Mouse (Mus musculus): ENCODE data around the gene Ptpn3. TPM values are rescaled to one million over a fixed set of nuclear protein-coding genes. Genes with fewer than 3 reads are reported as not detected.

The Ptpn3 gene
- polyA plus RNA-seq, 1 experiment from 2014 or later, result 9.7 TPM

- no peak overlapping the region for H3K4me2 ChIP-seq (ENCODE audit: low read length)
- ATAC-seq (replicated peaks; ENCODE audit: low FRiP score, low TSS enrichment, low read depth) (no peak), DNase-seq (ENCODE audit: low spot score) (no peak)
- H3K9ac ChIP-seq (ENCODE audit: low read length), result no peak overlapping the region
- no peaks in the 10 kb centered on the region for H3K27me3 ChIP-seq (replicated peaks; ENCODE audit: control insufficient read depth, insufficient read depth, low read length)
- no peak overlapping the region for H3K4me3 ChIP-seq (ENCODE audit: low read depth, low read length)
- H3K9me3 ChIP-seq (ENCODE audit: control insufficient read depth, low read length), result no peaks in the 10 kb centered on the region
- H3K27ac ChIP-seq (ENCODE audit: low read depth), result no peak overlapping the region
- H3K4me1 ChIP-seq (replicated peaks; ENCODE audit: control insufficient read depth, insufficient read depth, low read length), result 0 out of 2 replicates have a peak, but pooled peaks cover 3% of the 10 kb centered on the region
- H3K36me3 ChIP-seq (ENCODE audit: control insufficient read depth, insufficient read depth, low read length), result no peaks in the 10 kb centered on the region
- WGBS, result 84% methylated on average over 2 of the region's 2 CpGs
These were observed 16.4 kb downstream of the Ptpn3 start for GRCm38 (mm10) chr4:57285251-57285650.

- no peaks in the 10 kb centered on the region for H3K36me3 ChIP-seq (ENCODE audit: control insufficient read depth, insufficient read depth, low read length)
- H3K4me2 ChIP-seq (ENCODE audit: low read length), result no peak overlapping the region
- H3K9ac ChIP-seq (ENCODE audit: low read length), result no peak overlapping the region
- H3K9me3 ChIP-seq (ENCODE audit: control insufficient read depth, low read length), result no peaks in the 10 kb centered on the region
- no peak; the same call in 1 of the 2 replicates for ATAC-seq (replicated peaks; ENCODE audit: low FRiP score, low TSS enrichment, low read depth)
- DNase-seq (ENCODE audit: low spot score), result no peak
- H3K4me3 ChIP-seq (ENCODE audit: low read depth, low read length), result no peak overlapping the region
- peaks cover 14% of the 10 kb centered on the region for H3K4me1 ChIP-seq (replicated peaks; ENCODE audit: control insufficient read depth, insufficient read depth, low read length)
- peak overlapping the region; percentile 62 for H3K27ac ChIP-seq (ENCODE audit: low read depth)
- H3K27me3 ChIP-seq (replicated peaks; ENCODE audit: control insufficient read depth, insufficient read depth, low read length), result no peaks in the 10 kb centered on the region
- 66% methylated on average over 3 of the region's 3 CpGs for WGBS
These were observed 18.4 kb downstream of the Ptpn3 start for GRCm38 (mm10) chr4:57283189-57283588.

- H3K27me3 ChIP-seq (replicated peaks; ENCODE audit: control insufficient read depth, insufficient read depth, low read length), result no peaks in the 10 kb centered on the region
- H3K36me3 ChIP-seq (ENCODE audit: control insufficient read depth, insufficient read depth, low read length), result no peaks in the 10 kb centered on the region
- peak overlapping the region; percentile 5; the same call in 1 of the 2 replicates for H3K4me2 ChIP-seq (ENCODE audit: low read length)
- no peak for DNase-seq (ENCODE audit: low spot score)
- H3K9me3 ChIP-seq (ENCODE audit: control insufficient read depth, low read length), result no peaks in the 10 kb centered on the region
- H3K4me3 ChIP-seq (ENCODE audit: low read depth, low read length), result no peak overlapping the region
- ATAC-seq (replicated peaks; ENCODE audit: low FRiP score, low TSS enrichment, low read depth), result peak; percentile 61
- no peak overlapping the region for H3K9ac ChIP-seq (ENCODE audit: low read length)
- WGBS, result 75% methylated on average over 6 of the region's 6 CpGs
- peaks cover 14% of the 10 kb centered on the region for H3K4me1 ChIP-seq (replicated peaks; ENCODE audit: control insufficient read depth, insufficient read depth, low read length)
- peak overlapping the region; percentile 62 for H3K27ac ChIP-seq (ENCODE audit: low read depth)
These were observed 19.0 kb downstream of the Ptpn3 start for GRCm38 (mm10) chr4:57282630-57283029.

- ATAC-seq (replicated peaks; ENCODE audit: low FRiP score, low TSS enrichment, low read depth) (peak; percentile 77), DNase-seq (ENCODE audit: low spot score) (no peak)
- Histone ChIP-seq H3K9me3 (ENCODE audit: control insufficient read depth, low read length) (no peaks in the 10 kb centered on the region), H3K4me1 (replicated peaks; ENCODE audit: control insufficient read depth, insufficient read depth, low read length) (peaks cover 14% of the 10 kb centered on the region), H3K36me3 (ENCODE audit: control insufficient read depth, insufficient read depth, low read length) (no peaks in the 10 kb centered on the region), H3K4me2 (ENCODE audit: low read length) (peak overlapping the region; percentile 5; the same call in 1 of the 2 replicates), H3K4me3 (ENCODE audit: low read depth, low read length) (no peak overlapping the region), H3K27ac (ENCODE audit: low read depth) (peak overlapping the region; percentile 62), H3K9ac (ENCODE audit: low read length) (no peak overlapping the region), H3K27me3 (replicated peaks; ENCODE audit: control insufficient read depth, insufficient read depth, low read length) (no peaks in the 10 kb centered on the region)
- 74% methylated on average over 5 of the region's 5 CpGs for WGBS
These were observed 19.5 kb downstream of the Ptpn3 start for GRCm38 (mm10) chr4:57282179-57282578.

GRCm38 (mm10) chr4:57280888-57281287, 20.7 kb downstream of the Ptpn3 start:
- Histone ChIP-seq H3K27me3 (replicated peaks; ENCODE audit: control insufficient read depth, insufficient read depth, low read length) (no peaks in the 10 kb centered on the region), H3K4me2 (ENCODE audit: low read length) (no peak overlapping the region), H3K9ac (ENCODE audit: low read length) (no peak overlapping the region), H3K4me3 (ENCODE audit: low read depth, low read length) (no peak overlapping the region), H3K27ac (ENCODE audit: low read depth) (no peak overlapping the region), H3K4me1 (replicated peaks; ENCODE audit: control insufficient read depth, insufficient read depth, low read length) (peaks cover 18% of the 10 kb centered on the region), H3K36me3 (ENCODE audit: control insufficient read depth, insufficient read depth, low read length) (no peaks in the 10 kb centered on the region), H3K9me3 (ENCODE audit: control insufficient read depth, low read length) (no peaks in the 10 kb centered on the region)
- DNase-seq (ENCODE audit: low spot score), result no peak
- WGBS, result 82% methylated on average over 5 of the region's 5 CpGs
- no peak for ATAC-seq (replicated peaks; ENCODE audit: low FRiP score, low TSS enrichment, low read depth)

GRCm38 (mm10) chr4:57279229-57279628, 22.4 kb downstream of the Ptpn3 start:
- Histone ChIP-seq H3K4me1 (replicated peaks; ENCODE audit: control insufficient read depth, insufficient read depth, low read length) (peaks cover 24% of the 10 kb centered on the region), H3K27ac (ENCODE audit: low read depth) (no peak overlapping the region), H3K9ac (ENCODE audit: low read length) (no peak overlapping the region), H3K9me3 (ENCODE audit: control insufficient read depth, low read length) (no peaks in the 10 kb centered on the region), H3K36me3 (ENCODE audit: control insufficient read depth, insufficient read depth, low read length) (no peaks in the 10 kb centered on the region), H3K4me3 (ENCODE audit: low read depth, low read length) (no peak overlapping the region), H3K27me3 (replicated peaks; ENCODE audit: control insufficient read depth, insufficient read depth, low read length) (no peaks in the 10 kb centered on the region), H3K4me2 (ENCODE audit: low read length) (no peak overlapping the region)
- 18% methylated on average over 8 of the region's 8 CpGs for WGBS
- no peak for DNase-seq (ENCODE audit: low spot score)
- ATAC-seq (replicated peaks; ENCODE audit: low FRiP score, low TSS enrichment, low read depth), result no peak

- no peak for ATAC-seq (replicated peaks; ENCODE audit: low FRiP score, low TSS enrichment, low read depth)
- Histone ChIP-seq H3K4me2 (ENCODE audit: low read length) (no peak overlapping the region), H3K4me3 (ENCODE audit: low read depth, low read length) (no peak overlapping the region), H3K36me3 (ENCODE audit: control insufficient read depth, insufficient read depth, low read length) (no peaks in the 10 kb centered on the region), H3K27me3 (replicated peaks; ENCODE audit: control insufficient read depth, insufficient read depth, low read length) (no peaks in the 10 kb centered on the region), H3K9ac (ENCODE audit: low read length) (no peak overlapping the region), H3K4me1 (replicated peaks; ENCODE audit: control insufficient read depth, insufficient read depth, low read length) (peaks cover 24% of the 10 kb centered on the region), H3K27ac (ENCODE audit: low read depth) (no peak overlapping the region), H3K9me3 (ENCODE audit: control insufficient read depth, low read length) (no peaks in the 10 kb centered on the region)
- DNase-seq (ENCODE audit: low spot score), result no peak
- WGBS, result 45% methylated on average over 10 of the region's 10 CpGs
These were observed 22.8 kb downstream of the Ptpn3 start for GRCm38 (mm10) chr4:57278812-57279211.

GRCm38 (mm10) chr4:57277671-57278070, 24.0 kb downstream of the Ptpn3 start:
- Histone ChIP-seq H3K4me1 (replicated peaks; ENCODE audit: control insufficient read depth, insufficient read depth, low read length) (peaks cover 28% of the 10 kb centered on the region), H3K4me2 (ENCODE audit: low read length) (no peak overlapping the region), H3K27me3 (replicated peaks; ENCODE audit: control insufficient read depth, insufficient read depth, low read length) (no peaks in the 10 kb centered on the region), H3K9me3 (ENCODE audit: control insufficient read depth, low read length) (no peaks in the 10 kb centered on the region), H3K4me3 (ENCODE audit: low read depth, low read length) (no peak overlapping the region), H3K36me3 (ENCODE audit: control insufficient read depth, insufficient read depth, low read length) (no peaks in the 10 kb centered on the region), H3K27ac (ENCODE audit: low read depth) (no peak overlapping the region), H3K9ac (ENCODE audit: low read length) (no peak overlapping the region)
- no peak for DNase-seq (ENCODE audit: low spot score)
- no peak for ATAC-seq (replicated peaks; ENCODE audit: low FRiP score, low TSS enrichment, low read depth)
- WGBS, result 80% methylated on average over 3 of the region's 3 CpGs

GRCm38 (mm10) chr4:57275116-57275743, 26.4 kb downstream of the Ptpn3 start:
- 6% methylated on average over 8 of the region's 8 CpGs for WGBS
- H3K27ac ChIP-seq (ENCODE audit: low read depth), result no peak overlapping the region
- no peaks in the 10 kb centered on the region for H3K9me3 ChIP-seq (ENCODE audit: control insufficient read depth, low read length)
- ATAC-seq (replicated peaks; ENCODE audit: low FRiP score, low TSS enrichment, low read depth), result peak; percentile 75; the same call in 1 of the 2 replicates
- H3K9ac ChIP-seq (ENCODE audit: low read length), result no peak overlapping the region
- no peak overlapping the region for H3K4me2 ChIP-seq (ENCODE audit: low read length)
- peaks cover 25% of the 10 kb centered on the region for H3K4me1 ChIP-seq (replicated peaks; ENCODE audit: control insufficient read depth, insufficient read depth, low read length)
- DNase-seq (ENCODE audit: low spot score), result peak; percentile 81
- no peaks in the 10 kb centered on the region for H3K27me3 ChIP-seq (replicated peaks; ENCODE audit: control insufficient read depth, insufficient read depth, low read length)
- H3K36me3 ChIP-seq (ENCODE audit: control insufficient read depth, insufficient read depth, low read length), result no peaks in the 10 kb centered on the region
- H3K4me3 ChIP-seq (ENCODE audit: low read depth, low read length), result no peak overlapping the region

All from intestine, embryonic 14.5 days (tissue).